Mouse (Mus musculus) intestine, embryonic 16.5 days (tissue): ENCODE results near the gene Hbq1b. TPM values are rescaled to one million over a fixed set of nuclear protein-coding genes. Genes with fewer than 3 reads are reported as not detected.

Experiments used
- ATAC-seq: fragments of 200-750 bp; cut with Nextera tagmentation; 2 replicates; pipeline ENCODE4 v1.8.0; 2017; ENCODE audit warnings: moderate TSS enrichment, moderate library complexity
- H3K27ac ChIP-seq: fragments of 300-500 bp; sonication (generic); 2 replicates; pipeline ENCODE4 v1.5.1; 2014; ENCODE audit warnings: mild to moderate bottlenecking, low read length
- H3K27me3 ChIP-seq: fragments of 300-500 bp; sonication (generic); replicated peaks from 2 replicates; pipeline ENCODE4 v1.6.1; 2014; ENCODE audit warnings: low read length, control low read depth, mixed read lengths; ENCODE audit not compliant: control insufficient read depth, insufficient read depth
- H3K36me3 ChIP-seq: fragments of 300-500 bp; sonication (generic); 2 replicates; pipeline ENCODE4 v1.6.1; 2014; ENCODE audit warnings: low read length, control low read depth; ENCODE audit not compliant: control insufficient read depth, insufficient read depth
- H3K4me1 ChIP-seq: fragments of 300-500 bp; sonication (generic); 2 replicates; pipeline ENCODE4 v1.6.1; 2014; ENCODE audit warnings: low read length, control low read depth, mixed read lengths; ENCODE audit not compliant: control insufficient read depth, insufficient read depth
- H3K4me2 ChIP-seq: fragments of 300-500 bp; sonication (generic); 2 replicates; pipeline ENCODE4 v1.6.1; 2014; ENCODE audit warnings: low read depth, low read length, control low read depth
- H3K4me3 ChIP-seq: fragments of 300-500 bp; sonication (generic); 2 replicates; pipeline ENCODE4 v1.5.1; 2014; ENCODE audit warnings: mild to moderate bottlenecking, low read length
- H3K9ac ChIP-seq: fragments of 300-500 bp; sonication (generic); 2 replicates; pipeline ENCODE4 v1.6.1; 2014; ENCODE audit warnings: low read depth, low read length
- H3K9me3 ChIP-seq: fragments of 300-500 bp; sonication (generic); 2 replicates; pipeline ENCODE4 v1.6.1; 2016; ENCODE audit warnings: low read length, control low read depth; ENCODE audit not compliant: control insufficient read depth
- WGBS: fragments of 180-500 bp; shearing (Covaris S2); extraction: QIAGEN DNeasy Blood & Tissue Kit; methylation state at CpG from one replicate; pipeline ENCODE4 v1.1.7; 2014; 5-methylcytosine and 5-hydroxymethylcytosine counted together
- polyA plus RNA-seq: library from polyadenylated mRNA; unstranded; fragments of >200 nt; fragmentation: Nextera tagmentation; extraction: Ambion mirVana; gene quantifications from 2 replicates; pipeline ENCODE4 v1.2.1, GENCODE M21; 2015

Gene Hbq1b
- polyA plus RNA-seq, 1 experiment from 2014 or later: 3.0 TPM

DNA sequence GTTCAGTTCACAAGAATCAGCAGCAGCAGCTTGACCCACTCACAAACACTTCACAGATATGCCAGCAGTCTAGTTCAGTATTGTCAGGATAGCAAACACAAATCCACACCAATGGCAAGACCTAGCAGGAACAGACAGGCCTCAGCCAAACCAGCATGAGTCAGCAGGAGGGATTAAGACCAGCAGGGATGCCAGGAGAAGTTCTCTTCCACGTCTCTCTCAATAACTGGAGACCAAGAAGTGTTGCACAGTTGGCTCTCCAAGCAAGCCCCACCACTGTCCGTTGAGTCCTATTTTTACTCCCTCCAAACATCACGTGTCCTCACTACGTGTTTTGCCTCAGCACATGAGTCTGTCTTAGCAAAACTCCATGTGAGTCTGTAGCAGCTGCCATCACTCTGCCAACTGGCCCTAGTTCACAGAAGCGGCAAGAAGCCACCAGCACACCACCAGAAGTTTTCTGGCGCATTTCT lies 49.7 kb downstream of the Hbq1b start:
- no peak for ATAC-seq
- peaks cover 4% of the 10 kb centered on the region; the same call in 1 of the 2 replicates for H3K9me3 ChIP-seq
- H3K36me3 ChIP-seq: no peaks in the 10 kb centered on the region
- no peak overlapping the region for H3K4me3 ChIP-seq
- H3K9ac ChIP-seq: no peak overlapping the region
- H3K27me3 ChIP-seq: no peaks in the 10 kb centered on the region
- peaks cover 9% of the 10 kb centered on the region for H3K4me1 ChIP-seq
- no peak overlapping the region for H3K27ac ChIP-seq
- H3K4me2 ChIP-seq: no peak overlapping the region
- 91% methylated on average over 6 of the region's 6 CpGs for WGBS

Other genes starting within 250 kb of the Hbq1b start
- gene Il9r, start 86.7 kb upstream of the Hbq1b start, polyA plus RNA-seq: 0.02 and 0.11 TPM in 2 replicates
- 40.7 and 45.6 TPM in 2 replicates for gene Snrnp25, start 81.5 kb upstream of the Hbq1b start, polyA plus RNA-seq
- gene Rhbdf1, start 64.7 kb upstream of the Hbq1b start, polyA plus RNA-seq: 50.3 and 51.5 TPM in 2 replicates
- gene Mpg, start 60.5 kb upstream of the Hbq1b start, polyA plus RNA-seq: 32.6 and 33.8 TPM in 2 replicates
- gene Nprl3, start 19.3 kb upstream of the Hbq1b start, polyA plus RNA-seq: 28.3 and 34.6 TPM in 2 replicates
- gene Hba-x, start 10.6 kb upstream of the Hbq1b start, polyA plus RNA-seq: 11.6 and 16.4 TPM in 2 replicates
- gene Hba-a1, start 3.5 kb upstream of the Hbq1b start, polyA plus RNA-seq: 3,658 and 4,448 TPM in 2 replicates
- gene Hba-a2, start 9.5 kb downstream of the Hbq1b start, polyA plus RNA-seq: 9,012 and 11,055 TPM in 2 replicates
- 0.54 and 0.55 TPM in 2 replicates for gene Hbq1a, start 13.1 kb downstream of the Hbq1b start, polyA plus RNA-seq
- gene Sh3pxd2b, start 60.9 kb downstream of the Hbq1b start, polyA plus RNA-seq: 9.6 and 10.0 TPM in 2 replicates
- 21.8 and 22.6 TPM in 2 replicates for gene Ubtd2, start 168.4 kb downstream of the Hbq1b start, polyA plus RNA-seq
- gene Efcab9, start 245.1 kb downstream of the Hbq1b start, polyA plus RNA-seq: 0.65 and 0.77 TPM in 2 replicates
- gene Stk10, start 246.3 kb downstream of the Hbq1b start, polyA plus RNA-seq: 5.2 and 5.7 TPM in 2 replicates